Mouse (Mus musculus): Measurements from ENCODE around the gene Nos3.

DNA sequence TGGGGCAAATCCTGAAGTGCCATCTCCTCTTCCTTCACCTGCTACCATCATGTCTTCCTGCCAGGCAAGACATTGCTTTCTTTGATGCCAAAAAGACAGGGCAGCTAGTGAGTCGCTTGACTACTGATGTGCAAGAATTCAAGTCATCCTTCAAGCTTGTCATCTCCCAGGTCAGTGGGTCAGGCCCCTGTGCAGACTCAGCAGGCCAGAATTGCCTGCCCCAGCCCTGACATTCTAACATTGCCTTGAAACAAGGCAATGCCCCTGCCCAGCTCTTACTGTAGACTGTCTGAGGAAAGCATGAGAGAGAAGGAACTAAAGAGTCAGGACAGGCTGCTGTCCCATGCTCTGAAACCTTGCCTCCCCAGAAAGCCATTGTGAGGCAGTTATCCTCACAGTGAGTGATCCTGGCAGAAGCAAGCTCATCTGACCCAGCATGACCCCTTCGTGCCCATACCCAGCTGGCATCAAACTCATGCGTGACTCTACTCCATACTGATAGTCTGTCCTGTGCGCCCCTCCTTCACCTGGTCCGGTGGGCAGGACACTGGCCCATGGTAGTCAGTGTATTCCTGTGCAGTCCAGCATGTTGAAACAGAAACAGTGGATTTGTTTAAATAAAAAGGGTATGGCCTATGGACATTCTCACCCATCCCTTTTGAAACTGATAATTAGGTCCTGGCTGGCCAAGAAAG lies 36.4 kb downstream of the Nos3 start:
- TF ChIP-seq POLR2A (IDR thresholded peaks at IDR 0.05; ENCODE audit: low read depth, low read length) (no peak), CTCF (conservative IDR thresholded peaks at IDR 0.05; ENCODE audit: insufficient read depth, insufficient read length, low read depth, low read length) (no peak)
